Mouse (Mus musculus) heart, embryonic 13.5 days (tissue): ENCODE measurements at regions not wholly inside any gene's neighbourhood (a gene's known extent, or its start where the extent isn't known, plus 50 kb on each side); places are given as distances from the start of the nearest gene placed in this dataset.

Experiments used
- ATAC-seq: fragments of 200-750 bp; cut with Nextera tagmentation; 2 replicates; pipeline ENCODE4 v1.8.0; 2017; ENCODE audit warnings: moderate TSS enrichment; ENCODE audit not compliant: insufficient number of reproducible peaks, low FRiP score, low TSS enrichment; ENCODE audit errors: extremely low read depth
- H3K27ac ChIP-seq: fragments of 300-500 bp; sonication (generic); replicated peaks from 2 replicates; pipeline ENCODE4 v1.5.1; 2015; ENCODE audit warnings: moderate library complexity, mild to moderate bottlenecking, inconsistent platforms
- H3K27me3 ChIP-seq: fragments of 300-500 bp; sonication (generic); replicated peaks from 2 replicates; pipeline ENCODE4 v1.6.1; 2015; ENCODE audit warnings: mild to moderate bottlenecking, inconsistent platforms
- H3K36me3 ChIP-seq: fragments of 300-500 bp; sonication (generic); 2 replicates; pipeline ENCODE4 v1.6.1; 2015; ENCODE audit warnings: mild to moderate bottlenecking, inconsistent platforms
- H3K4me1 ChIP-seq: fragments of 300-500 bp; sonication (generic); 2 replicates; pipeline ENCODE4 v1.6.1; 2015; ENCODE audit warnings: inconsistent platforms
- H3K4me2 ChIP-seq: fragments of 300-500 bp; sonication (generic); 2 replicates; pipeline ENCODE4 v1.6.1; 2015; ENCODE audit warnings: inconsistent platforms, mild to moderate bottlenecking, moderate library complexity
- H3K4me3 ChIP-seq: fragments of 300-500 bp; sonication (generic); 2 replicates; pipeline ENCODE4 v1.5.1; 2015; ENCODE audit warnings: moderate library complexity, mild to moderate bottlenecking, inconsistent platforms
- H3K9ac ChIP-seq: fragments of 300-500 bp; sonication (generic); 2 replicates; pipeline ENCODE4 v1.6.1; 2015; ENCODE audit warnings: inconsistent platforms, mild to moderate bottlenecking, moderate library complexity
- H3K9me3 ChIP-seq: fragments of 300-500 bp; sonication (generic); 2 replicates; pipeline ENCODE4 v1.6.1; 2016; ENCODE audit warnings: inconsistent platforms
- WGBS: fragments of 180-500 bp; shearing (Covaris S2); methylation state at CpG from one replicate; pipeline ENCODE4 v1.1.7; 2015; ENCODE audit warnings: mixed read lengths; 5-methylcytosine and 5-hydroxymethylcytosine counted together

DNA sequence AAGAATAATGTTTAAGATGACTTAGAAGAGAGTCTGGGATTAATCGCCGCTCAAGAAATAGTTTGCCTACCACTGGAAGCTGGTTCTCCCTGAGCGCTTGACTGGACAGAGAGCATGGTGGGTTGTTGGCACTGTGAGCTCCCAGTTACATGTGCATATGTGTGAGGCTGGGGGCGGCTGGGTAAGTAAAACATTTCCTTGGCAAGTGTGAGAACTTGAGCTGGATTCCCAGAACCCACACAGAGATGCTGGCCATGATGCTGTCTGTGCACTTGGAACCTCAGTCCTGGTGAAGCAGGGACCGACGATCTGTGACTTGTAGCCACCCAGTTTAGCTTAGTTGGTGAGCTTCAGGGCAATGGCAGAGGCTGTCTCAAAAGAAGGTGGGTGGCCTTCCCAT is 90.5 kb downstream of the Dact1 start:
- H3K4me1 ChIP-seq, result peaks cover 13% of the 10 kb centered on the region
- 82% methylated on average over 6 of the region's 6 CpGs for WGBS
- no peak overlapping the region for H3K4me3 ChIP-seq
- no peaks in the 10 kb centered on the region for H3K9me3 ChIP-seq
- H3K9ac ChIP-seq, result no peak overlapping the region
- H3K27me3 ChIP-seq, result no peaks in the 10 kb centered on the region
- no peak for ATAC-seq
- no peak overlapping the region for H3K4me2 ChIP-seq
- H3K36me3 ChIP-seq, result no peaks in the 10 kb centered on the region
- no peak overlapping the region for H3K27ac ChIP-seq

GRCm38 (mm10) chr12:71401621-71402416 is 92.1 kb downstream of the Dact1 start:
- WGBS, result 19% methylated on average over 6 of the region's 6 CpGs
- peaks cover 13% of the 10 kb centered on the region for H3K4me1 ChIP-seq
- no peak overlapping the region for H3K4me3 ChIP-seq
- H3K9me3 ChIP-seq, result no peaks in the 10 kb centered on the region
- H3K27me3 ChIP-seq, result no peaks in the 10 kb centered on the region
- no peak overlapping the region for H3K9ac ChIP-seq
- ATAC-seq, result no peak
- no peak overlapping the region for H3K27ac ChIP-seq
- H3K36me3 ChIP-seq, result no peaks in the 10 kb centered on the region
- H3K4me2 ChIP-seq, result no peak overlapping the region

- no peak for ATAC-seq
- no peak overlapping the region for H3K4me2 ChIP-seq
- no peak overlapping the region for H3K4me3 ChIP-seq
- no peaks in the 10 kb centered on the region for H3K36me3 ChIP-seq
- H3K4me1 ChIP-seq, result peaks cover 7% of the 10 kb centered on the region
- H3K9me3 ChIP-seq, result peaks cover 4% of the 10 kb centered on the region
- H3K27me3 ChIP-seq, result no peaks in the 10 kb centered on the region
- 34% methylated on average over 3 of the region's 3 CpGs for WGBS
- no peak overlapping the region for H3K27ac ChIP-seq
- no peak overlapping the region for H3K9ac ChIP-seq
Observed at GRCm38 (mm10) chr12:71407294-71407693, 97.6 kb downstream of the Dact1 start.

- 65% methylated on average over 3 of the region's 3 CpGs for WGBS
- peaks cover 4% of the 10 kb centered on the region for H3K9me3 ChIP-seq
- H3K4me2 ChIP-seq, result no peak overlapping the region
- ATAC-seq, result no peak
- H3K9ac ChIP-seq, result no peak overlapping the region
- no peaks in the 10 kb centered on the region for H3K27me3 ChIP-seq
- H3K4me3 ChIP-seq, result no peak overlapping the region
- no peaks in the 10 kb centered on the region for H3K36me3 ChIP-seq
- no peak overlapping the region for H3K27ac ChIP-seq
- H3K4me1 ChIP-seq, result peaks cover 5% of the 10 kb centered on the region; the same call in 1 of the 2 replicates
Observed at GRCm38 (mm10) chr12:71408396-71409050, 98.8 kb downstream of the Dact1 start.

GRCm38 (mm10) chr12:71412331-71412730 is 102.6 kb downstream of the Dact1 start:
- peaks cover 4% of the 10 kb centered on the region for H3K9me3 ChIP-seq
- peaks cover 2% of the 10 kb centered on the region; the same call in 1 of the 2 replicates for H3K4me1 ChIP-seq
- no peaks in the 10 kb centered on the region for H3K36me3 ChIP-seq
- ATAC-seq, result no peak
- H3K4me3 ChIP-seq, result no peak overlapping the region
- no peaks in the 10 kb centered on the region for H3K27me3 ChIP-seq
- no peak overlapping the region for H3K9ac ChIP-seq
- no peak overlapping the region for H3K27ac ChIP-seq
- H3K4me2 ChIP-seq, result no peak overlapping the region
- 68% methylated on average over 3 of the region's 3 CpGs for WGBS

GRCm38 (mm10) chr12:71416968-71417367 is 107.3 kb downstream of the Dact1 start:
- no peaks in the 10 kb centered on the region for H3K9me3 ChIP-seq
- no peak overlapping the region for H3K4me2 ChIP-seq
- H3K27me3 ChIP-seq, result no peaks in the 10 kb centered on the region
- ATAC-seq, result no peak
- 68% methylated on average over 2 of the region's 2 CpGs for WGBS
- no peaks in the 10 kb centered on the region for H3K36me3 ChIP-seq
- H3K4me1 ChIP-seq, result no peaks in the 10 kb centered on the region
- H3K9ac ChIP-seq, result no peak overlapping the region
- no peak overlapping the region for H3K27ac ChIP-seq
- H3K4me3 ChIP-seq, result no peak overlapping the region

DNA sequence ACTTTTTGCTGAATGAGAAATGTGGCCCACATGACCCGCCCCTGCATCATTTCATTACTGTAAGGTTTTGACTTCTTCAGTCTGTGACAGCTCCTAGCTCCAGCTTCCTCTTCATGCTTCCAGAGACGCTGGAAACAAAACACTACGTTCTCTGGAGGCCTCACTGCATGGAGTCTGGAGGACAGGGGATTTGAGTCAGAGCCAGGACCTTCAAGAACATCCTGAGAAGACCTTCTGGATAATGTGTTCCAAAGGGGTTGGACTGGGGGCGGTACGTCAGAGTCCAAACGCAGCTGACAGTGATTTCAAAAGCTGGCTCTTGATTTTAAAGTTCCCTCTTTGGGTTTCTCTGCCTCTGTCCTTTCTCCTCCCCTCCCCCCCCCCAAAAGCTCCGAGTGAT is 108.5 kb downstream of the Dact1 start:
- no peak overlapping the region for H3K4me2 ChIP-seq
- WGBS, result 48% methylated on average over 7 of the region's 7 CpGs
- H3K9me3 ChIP-seq, result no peaks in the 10 kb centered on the region
- no peaks in the 10 kb centered on the region for H3K4me1 ChIP-seq
- H3K27me3 ChIP-seq, result no peaks in the 10 kb centered on the region
- H3K9ac ChIP-seq, result no peak overlapping the region
- ATAC-seq, result no peak
- no peak overlapping the region for H3K4me3 ChIP-seq
- H3K36me3 ChIP-seq, result no peaks in the 10 kb centered on the region
- H3K27ac ChIP-seq, result no peak overlapping the region

- Histone ChIP-seq H3K27ac (no peak overlapping the region), H3K36me3 (no peaks in the 10 kb centered on the region), H3K9me3 (no peaks in the 10 kb centered on the region), H3K9ac (no peak overlapping the region), H3K27me3 (no peaks in the 10 kb centered on the region), H3K4me3 (no peak overlapping the region), H3K4me1 (no peaks in the 10 kb centered on the region), H3K4me2 (no peak overlapping the region)
- 46% methylated on average over 4 of the region's 4 CpGs for WGBS
- ATAC-seq, result no peak
Observed at GRCm38 (mm10) chr12:71419161-71419560, 109.5 kb downstream of the Dact1 start.

DNA sequence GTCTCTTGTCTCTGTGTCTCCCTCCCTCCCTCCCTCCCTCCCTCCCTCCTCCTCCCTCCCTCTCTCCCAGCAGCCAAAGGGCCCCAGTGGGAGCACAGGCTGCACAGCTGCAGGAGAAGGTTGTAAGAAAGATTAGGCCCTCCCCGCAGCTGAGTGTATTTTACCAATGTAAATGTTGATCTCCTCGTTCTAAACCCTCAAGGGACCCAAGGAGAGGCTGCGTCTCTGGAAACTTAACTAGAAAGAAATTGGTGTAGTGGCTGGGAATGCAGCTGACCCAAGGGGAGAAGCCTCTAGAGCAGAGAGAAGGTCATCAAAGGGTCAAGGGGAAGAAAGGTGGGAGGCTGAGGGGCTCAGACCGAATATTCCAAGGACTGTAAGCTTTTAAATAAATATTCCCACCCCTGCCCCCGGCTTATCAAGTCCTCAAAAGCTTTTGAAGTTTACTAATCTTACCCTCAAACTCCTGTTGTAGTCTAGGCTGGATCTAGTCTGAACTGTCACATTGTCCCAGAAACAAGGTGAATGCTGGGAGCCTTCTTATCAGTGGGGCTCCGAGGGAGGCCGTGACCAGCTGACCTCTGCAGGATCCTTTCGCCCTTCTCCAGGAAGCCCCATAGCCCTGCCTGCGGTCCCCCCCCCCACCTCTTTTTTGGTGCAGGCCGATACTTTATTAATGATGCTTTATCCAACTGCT is 116.5 kb downstream of the Dact1 start:
- no peak for ATAC-seq
- H3K4me3 ChIP-seq, result no peak overlapping the region
- peak overlapping the region; percentile 22 for H3K4me2 ChIP-seq
- H3K9me3 ChIP-seq, result no peaks in the 10 kb centered on the region
- peak overlapping the region; percentile 37; the same call in 1 of the 2 replicates for H3K9ac ChIP-seq
- WGBS, result 15% methylated on average over 10 of the region's 10 CpGs
- no peaks in the 10 kb centered on the region for H3K27me3 ChIP-seq
- peaks cover 36% of the 10 kb centered on the region for H3K4me1 ChIP-seq
- no peaks in the 10 kb centered on the region for H3K36me3 ChIP-seq
- 0 out of 2 replicates have a peak overlapping the region, but pooled peaks have one; percentile 28 for H3K27ac ChIP-seq

DNA sequence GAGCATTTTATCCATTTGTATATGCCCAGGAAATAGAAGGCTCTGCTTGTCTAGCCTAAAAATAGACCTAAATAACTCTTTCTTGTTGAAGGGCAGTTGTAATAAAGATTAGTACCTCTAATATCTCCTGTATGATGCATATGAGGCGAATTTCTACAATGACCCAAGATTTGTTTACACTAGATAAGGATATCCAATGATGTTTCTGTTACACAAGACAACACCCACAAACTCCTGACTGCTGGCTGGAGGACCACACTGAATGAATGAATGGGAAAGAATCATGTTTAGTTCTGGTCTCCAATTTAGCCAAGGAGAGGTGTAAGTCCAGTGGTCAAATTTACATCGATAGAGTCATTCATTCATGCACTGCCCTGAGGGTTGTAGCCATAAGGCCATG is 118.3 kb downstream of the Dact1 start:
- 45% methylated on average over 2 of the region's 2 CpGs for WGBS
- no peak overlapping the region for H3K27ac ChIP-seq
- peaks cover 36% of the 10 kb centered on the region for H3K4me1 ChIP-seq
- H3K36me3 ChIP-seq, result no peaks in the 10 kb centered on the region
- no peaks in the 10 kb centered on the region for H3K9me3 ChIP-seq
- no peak overlapping the region for H3K4me2 ChIP-seq
- no peak overlapping the region for H3K9ac ChIP-seq
- no peak for ATAC-seq
- H3K4me3 ChIP-seq, result no peak overlapping the region
- no peaks in the 10 kb centered on the region for H3K27me3 ChIP-seq

DNA sequence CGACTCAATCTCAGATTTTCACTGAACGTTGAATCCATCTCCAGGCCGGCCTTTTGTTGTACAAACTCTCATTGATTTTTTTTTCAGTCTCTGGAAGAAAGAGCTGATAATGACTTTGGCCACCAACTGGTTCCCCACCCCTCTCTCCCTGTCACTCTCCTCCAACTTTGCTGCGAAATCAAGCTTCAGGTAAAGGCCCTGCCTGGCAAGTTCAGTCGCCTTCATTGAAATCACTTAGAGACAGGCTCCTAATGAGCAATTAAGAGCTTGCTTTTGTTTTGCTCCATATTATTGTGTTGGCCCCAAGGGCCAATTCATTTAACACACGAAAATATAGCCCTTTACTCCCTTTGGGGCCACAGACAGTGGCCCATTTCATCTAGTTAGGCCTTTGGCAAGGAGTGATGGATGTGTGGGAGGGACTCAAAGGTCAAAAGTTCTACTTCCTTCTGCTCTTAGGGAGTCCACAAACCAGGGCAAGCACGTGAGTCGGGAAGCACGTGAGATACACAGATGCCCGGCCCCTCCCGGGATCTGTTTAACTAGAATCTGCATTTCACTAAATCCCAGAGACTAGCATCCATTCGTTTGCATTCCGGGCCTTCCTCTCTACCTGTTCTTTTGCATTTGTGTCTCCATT is 120.0 kb downstream of the Dact1 start:
- Histone ChIP-seq H3K36me3 (no peaks in the 10 kb centered on the region), H3K4me3 (no peak overlapping the region), H3K9me3 (no peaks in the 10 kb centered on the region), H3K4me1 (peaks cover 50% of the 10 kb centered on the region), H3K27me3 (peaks cover 5% of the 10 kb centered on the region; the same call in 1 of the 2 replicates), H3K4me2 (no peak overlapping the region), H3K9ac (no peak overlapping the region), H3K27ac (no peak overlapping the region)
- WGBS, result 52% methylated on average over 13 of the region's 13 CpGs
- no peak for ATAC-seq
